Mouse (Mus musculus): ENCODE measurements at regions not wholly inside any gene's neighbourhood (a gene's known extent, or its start where the extent isn't known, plus 50 kb on each side); places are given as distances from the start of the nearest gene placed in this dataset.

DNA sequence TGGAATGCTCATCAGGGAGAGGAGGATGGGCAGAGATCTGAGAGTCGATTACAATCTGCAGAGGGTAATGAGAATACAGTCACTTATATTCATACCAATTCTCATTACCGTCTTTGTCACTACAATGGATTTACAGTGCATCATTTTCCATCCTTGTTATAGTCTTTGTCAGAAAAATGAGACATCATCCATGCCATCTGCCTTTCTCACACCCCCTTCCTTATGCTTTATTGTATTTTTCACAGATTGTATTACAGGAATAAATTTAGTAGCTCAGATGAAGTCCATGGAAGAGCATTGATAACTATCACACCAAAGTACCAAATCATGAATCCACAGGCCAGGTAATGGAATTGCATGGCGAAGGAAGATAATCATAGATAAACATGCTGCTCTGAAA is 779.5 kb downstream of the Cenpc1 start:
- DNase-seq (ENCODE audit: low read depth, low spot score) = no peak

DNA sequence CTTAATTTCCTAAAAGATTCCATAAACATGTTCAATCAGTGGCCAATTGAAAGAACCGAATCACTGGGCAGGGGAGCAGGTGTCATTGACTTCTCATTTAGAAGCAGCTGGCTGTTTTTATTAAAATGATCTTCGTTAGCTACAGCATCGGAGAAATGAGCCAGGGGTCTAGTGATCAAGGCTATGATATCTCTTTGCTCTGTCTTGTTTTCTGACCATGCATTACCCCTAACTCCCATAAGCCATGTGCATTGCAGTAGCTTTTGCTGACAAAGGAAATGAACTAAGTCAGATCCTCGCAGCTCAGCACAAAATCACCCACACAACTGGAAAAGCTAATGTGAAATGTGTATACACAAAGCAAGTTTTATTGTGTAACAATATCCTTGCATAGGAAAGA is 816.9 kb downstream of the Cenpc1 start:
- no peak for DNase-seq (ENCODE audit: low read depth, low spot score)

DNA sequence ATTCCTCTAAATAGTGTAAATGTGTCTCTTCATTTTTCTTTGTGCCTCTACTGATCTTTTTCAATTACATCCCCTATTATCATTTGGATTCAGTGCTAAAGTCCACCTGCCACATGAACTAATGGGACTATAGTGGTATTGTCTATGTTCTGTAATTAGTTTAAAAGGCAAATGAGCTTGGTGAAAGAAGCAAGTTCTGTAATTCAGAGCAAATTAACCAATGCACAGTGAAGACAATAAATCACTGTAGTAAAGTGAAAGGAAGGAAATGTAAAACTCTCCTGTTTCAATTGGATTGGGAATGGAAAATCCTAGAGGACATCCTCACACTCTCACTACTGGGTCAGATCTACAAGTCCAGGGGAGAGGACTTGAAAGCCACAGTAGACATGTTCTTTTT is 823.2 kb upstream of the Epha5 start:
- no peak for DNase-seq (ENCODE audit: low read depth, low spot score)

DNA sequence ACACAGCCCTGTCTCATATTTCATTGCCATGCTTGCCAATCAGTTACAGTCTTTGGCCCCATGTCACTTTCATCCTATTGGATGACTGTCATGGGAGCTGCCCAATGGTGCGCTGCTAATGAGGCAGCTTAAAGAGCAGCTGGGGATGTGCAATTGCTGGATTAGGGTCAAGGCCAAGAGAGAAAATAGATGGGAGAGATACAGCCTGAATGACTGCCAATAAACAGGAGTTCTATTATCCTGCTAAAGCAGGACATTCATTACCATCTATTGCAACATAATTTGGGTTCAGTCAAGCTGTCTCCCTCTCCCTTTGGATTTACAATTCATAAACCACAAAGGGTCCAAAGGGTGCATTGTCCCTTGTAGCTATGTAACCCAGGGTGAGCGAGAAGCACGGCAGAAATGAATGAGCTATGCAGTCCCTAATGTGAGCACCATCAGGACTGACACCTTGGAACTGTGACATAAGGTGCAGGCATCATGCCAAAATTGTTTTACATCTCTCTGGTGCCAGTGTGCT is 822.4 kb upstream of the Epha5 start:
- peak; percentile 2 for DNase-seq (ENCODE audit: low read depth, low spot score)

Measured in R1 (cell line).